Mouse (Mus musculus) ES-CJ7 (cell line): ENCODE measurements around the gene Tal1.

Experiments used
- DNase-seq: peaks from one replicate; pipeline ENCODE4 v3.0.0; 2011; ENCODE audit warnings: low read depth, low spot score

Tal1 gene

DNA sequence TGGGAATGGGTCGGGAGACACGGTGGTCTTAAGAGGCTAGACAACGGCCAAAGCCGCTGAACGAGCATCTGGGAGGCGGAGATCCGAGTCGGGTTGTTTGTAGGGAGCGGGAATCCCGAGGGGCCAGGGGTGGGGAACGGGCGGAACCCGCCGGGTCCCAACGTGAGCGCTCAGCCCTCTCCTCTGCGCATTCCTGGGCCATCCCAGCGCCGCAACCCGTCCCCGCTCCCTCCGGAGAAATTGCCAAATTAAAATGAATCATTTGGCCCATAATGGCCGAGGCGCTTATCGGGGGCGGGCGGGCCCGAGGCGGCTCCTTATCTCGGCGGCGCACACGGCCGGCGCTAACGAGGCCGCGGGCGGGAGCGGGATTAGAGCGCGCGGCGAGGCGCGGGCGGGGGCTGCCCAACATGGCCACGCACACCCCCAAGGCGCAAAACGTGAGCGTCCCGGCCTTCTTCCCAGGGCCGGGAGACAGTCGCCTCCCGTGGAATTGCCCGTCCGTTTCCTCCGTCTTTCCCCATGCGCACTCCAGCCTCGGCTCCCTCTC lies at the start of gene Tal1:
Gene Tal1 (plus strand): TSS at position 56 of the 550 bp plus-strand sequence.
- DNase-seq: peak; percentile 56

DNA sequence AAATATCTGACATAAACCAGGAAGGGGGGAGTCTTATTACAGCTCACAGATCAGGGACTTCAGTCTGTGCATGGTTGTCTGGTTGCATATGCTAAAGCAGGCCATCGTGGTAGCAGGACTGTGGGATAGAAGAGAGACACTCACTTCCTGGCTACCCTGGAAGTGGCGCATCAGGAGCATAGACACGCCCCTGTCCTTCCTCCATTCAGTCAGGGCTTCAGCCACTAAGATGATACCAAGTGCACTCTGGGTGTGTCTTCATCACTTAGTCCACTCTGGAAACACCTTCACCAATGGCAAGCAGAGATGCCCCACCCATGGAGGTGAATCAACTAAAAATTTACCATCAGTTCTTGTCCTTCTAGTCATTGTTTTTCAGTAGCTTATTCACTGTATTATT lies 42.0 kb upstream of the Tal1 start:
- peak; percentile 53 for DNase-seq

DNA sequence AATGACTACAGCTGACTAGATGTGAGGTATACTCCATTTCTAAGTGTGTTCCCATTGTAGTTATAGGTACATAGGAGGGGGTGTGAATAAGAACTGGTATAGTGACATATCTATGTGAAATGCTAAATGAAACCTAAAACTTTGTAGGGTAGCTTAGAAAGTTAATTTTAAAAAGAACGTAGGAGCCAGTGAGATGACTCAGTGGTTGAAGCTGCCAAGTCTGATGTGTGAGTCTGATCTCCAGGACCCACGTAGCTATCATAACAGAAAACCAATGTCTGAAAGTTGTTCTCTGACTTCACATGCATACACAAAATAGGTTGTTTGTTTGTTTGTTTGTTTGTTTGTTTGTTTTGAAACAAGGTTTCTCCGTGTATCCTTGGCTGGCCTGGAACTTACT lies 36.2 kb upstream of the Tal1 start:
- DNase-seq: no peak

DNA sequence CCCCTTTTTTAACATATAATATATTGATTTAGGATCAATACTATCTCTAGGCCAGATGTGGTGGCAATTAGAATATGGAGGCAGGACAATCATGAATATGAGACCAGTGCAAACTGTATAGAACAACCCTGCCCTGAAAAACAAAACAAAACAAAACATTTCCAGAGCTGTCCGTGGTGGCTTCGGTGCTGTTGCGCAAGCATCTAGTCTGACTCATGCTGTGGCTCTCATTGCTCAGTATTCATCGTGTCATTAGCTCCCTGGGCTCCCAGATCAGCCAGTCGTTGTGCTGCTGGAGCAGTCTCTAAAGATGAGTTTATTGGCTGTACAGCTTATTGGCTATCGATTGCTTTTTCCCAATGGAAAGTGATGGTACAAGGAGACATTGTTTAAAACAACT lies 21.2 kb upstream of the Tal1 start:
- DNase-seq: no peak

DNA sequence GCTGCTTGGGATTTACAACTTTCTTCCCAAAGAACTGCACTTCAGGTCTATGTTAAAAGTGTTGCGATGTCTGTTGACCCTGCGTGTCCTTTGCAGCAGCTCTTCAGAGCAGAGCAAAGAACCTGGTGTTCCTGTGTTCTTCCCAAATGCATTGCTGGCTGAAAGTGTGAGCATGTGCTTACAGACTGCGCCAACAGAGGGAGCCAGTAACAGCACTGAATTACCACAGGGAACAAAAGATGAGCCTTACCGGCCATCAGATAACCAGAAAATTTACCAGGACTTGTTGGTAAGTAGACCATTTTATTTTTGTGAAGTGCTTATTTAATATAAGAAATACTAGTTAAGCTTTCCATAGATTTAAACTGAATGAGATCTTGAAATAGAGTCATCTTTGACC lies 18.0 kb upstream of the Tal1 start:
- peak; percentile 76 for DNase-seq

DNA sequence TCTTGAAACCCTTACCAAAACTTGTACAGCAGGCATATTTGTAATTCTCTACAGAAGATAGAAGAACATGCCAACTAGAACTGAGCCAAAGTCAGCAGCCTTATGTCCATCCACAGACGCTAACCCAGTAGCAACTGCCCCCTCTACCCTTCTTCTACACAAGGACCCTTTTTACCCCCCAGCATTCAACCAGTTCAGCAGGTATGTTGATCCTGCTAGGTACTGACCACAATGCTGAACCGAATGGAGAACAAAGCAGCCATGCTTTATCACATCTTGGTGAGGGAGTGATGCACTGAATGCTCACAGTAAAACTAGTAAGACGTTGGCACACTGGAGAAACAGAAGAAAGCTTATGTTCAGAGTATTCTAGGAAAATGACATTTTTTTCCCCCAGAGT lies 10.6 kb upstream of the Tal1 start:
- no peak for DNase-seq

DNA sequence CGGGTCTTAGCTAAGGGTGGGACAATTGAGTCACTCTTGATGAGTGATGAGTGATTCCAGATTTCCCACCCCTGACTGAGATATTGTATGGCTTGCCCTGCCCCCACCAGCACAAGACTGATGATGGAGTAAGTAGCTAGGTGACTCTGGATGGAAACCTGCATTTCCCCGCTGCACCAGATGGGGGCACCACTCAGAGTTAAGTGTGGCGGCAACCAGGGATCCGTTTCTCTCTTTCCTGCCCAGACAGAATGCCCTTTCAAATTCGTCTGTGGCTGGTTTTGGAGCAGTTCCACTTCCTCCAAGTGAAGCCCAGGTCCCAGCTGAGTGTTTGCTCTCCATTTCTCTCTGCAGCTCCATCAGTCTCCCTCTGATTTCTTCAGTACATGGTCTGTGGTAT lies 8.5 kb upstream of the Tal1 start:
- DNase-seq: peak; percentile 80

DNA sequence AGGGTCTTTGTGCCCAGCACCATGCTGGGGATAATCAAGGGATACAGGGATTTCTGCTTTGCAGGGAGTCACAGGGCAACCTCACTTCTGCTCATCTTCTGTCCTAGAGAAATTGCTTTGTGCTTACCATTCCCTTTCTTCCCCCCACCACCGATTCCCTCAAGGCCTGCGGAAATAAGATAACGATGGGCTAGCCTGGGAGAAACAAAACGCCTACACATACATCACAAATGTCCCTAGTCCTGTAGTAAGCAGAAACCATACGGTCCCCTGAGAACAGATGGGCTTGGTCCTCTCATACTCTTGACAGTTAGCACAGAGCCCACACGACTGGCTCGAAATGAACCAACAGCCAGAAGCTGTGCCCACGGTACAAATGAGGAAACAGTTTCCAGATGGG lies 8.0 kb upstream of the Tal1 start:
- no peak for DNase-seq

DNA sequence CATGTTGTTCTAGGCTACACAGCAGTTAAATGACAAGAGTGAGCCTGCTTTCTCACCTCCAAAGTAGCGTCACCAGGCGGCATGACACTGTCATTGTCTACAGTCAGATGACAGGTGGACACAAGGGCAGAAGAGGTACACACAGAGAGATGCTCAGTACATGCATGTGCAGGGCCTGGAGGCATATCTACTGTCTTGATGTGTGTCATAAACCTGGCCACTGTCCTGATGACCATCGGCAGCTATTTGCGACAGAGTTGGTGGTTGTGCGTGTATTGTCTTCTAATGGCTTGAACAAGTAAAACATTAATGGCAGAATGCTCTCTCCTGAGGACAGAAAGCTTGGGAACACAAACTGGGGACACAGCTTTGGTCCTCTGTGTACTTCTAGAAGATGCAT lies 5.0 kb upstream of the Tal1 start:
- DNase-seq: no peak

DNA sequence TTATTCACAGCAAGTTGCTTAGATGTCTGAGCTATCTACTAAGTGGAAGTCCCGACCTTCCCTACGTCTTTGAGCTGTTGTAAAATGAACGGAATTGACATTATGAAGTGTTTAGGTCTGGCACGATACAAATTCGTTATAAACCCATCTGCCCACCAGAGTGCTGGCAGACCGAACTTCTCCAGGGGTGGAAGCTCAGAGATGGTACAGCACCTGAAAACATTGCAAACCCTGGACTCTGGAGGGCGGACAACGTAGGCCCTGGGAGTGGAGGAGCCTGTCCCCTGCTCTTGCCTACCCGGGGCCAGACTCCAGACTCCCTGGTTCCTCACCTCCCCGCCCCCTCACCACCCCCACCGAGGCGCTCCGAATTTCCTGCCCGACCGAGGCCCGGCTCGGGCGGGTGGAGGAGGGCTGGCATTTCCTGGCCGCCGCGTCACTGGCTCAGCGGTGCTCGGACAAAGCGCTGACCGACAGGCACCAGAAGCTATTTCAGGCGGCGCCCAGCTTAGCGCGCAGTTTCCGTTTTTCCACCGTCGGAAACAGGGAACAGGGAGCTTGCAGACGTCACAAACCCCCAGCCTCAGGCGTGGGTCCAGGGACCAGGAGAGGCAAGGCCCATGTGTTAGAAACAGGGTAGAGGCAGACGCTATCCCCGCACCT lies 3.8 kb upstream of the Tal1 start:
- DNase-seq: peak; percentile 19

DNA sequence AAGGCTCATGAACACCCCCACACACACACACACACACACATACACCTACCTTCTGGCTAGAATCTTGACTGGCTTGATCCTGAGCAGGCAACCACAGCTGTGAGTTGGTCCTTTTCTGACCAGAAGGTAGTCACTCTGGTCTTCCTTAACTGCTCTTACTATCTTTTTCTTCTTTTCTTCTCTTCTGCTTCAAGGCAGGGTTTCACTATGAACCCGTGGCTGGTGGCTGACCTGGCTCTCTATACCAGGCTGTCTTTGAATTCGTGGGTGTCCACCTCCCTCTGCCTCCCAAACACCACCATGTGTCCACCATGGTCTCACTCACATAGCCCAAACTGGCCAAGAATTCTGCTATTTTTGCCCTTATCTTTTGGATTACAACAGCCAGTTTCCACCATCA lies 1.2 kb upstream of the Tal1 start:
- DNase-seq: no peak

DNA sequence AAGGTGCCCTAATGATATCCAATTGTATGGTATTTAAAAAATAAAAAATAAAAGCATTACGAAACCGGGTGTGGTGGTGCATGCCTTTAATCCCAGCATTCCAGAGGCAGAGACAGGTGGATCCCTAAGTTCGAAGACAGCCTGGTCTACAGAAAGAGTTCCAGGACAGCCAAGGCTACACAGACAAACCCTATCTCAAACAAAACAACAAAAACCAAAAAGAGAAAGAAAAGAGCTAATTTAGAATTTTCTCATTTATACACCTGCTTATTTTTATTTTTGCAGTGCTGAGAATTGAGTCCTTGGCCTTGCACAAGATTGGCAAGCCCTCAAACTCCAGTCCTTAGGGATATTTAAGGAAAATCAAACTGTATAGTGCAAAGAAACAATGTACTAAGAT lies 535 bp upstream of the Tal1 start:
- DNase-seq: no peak

DNA sequence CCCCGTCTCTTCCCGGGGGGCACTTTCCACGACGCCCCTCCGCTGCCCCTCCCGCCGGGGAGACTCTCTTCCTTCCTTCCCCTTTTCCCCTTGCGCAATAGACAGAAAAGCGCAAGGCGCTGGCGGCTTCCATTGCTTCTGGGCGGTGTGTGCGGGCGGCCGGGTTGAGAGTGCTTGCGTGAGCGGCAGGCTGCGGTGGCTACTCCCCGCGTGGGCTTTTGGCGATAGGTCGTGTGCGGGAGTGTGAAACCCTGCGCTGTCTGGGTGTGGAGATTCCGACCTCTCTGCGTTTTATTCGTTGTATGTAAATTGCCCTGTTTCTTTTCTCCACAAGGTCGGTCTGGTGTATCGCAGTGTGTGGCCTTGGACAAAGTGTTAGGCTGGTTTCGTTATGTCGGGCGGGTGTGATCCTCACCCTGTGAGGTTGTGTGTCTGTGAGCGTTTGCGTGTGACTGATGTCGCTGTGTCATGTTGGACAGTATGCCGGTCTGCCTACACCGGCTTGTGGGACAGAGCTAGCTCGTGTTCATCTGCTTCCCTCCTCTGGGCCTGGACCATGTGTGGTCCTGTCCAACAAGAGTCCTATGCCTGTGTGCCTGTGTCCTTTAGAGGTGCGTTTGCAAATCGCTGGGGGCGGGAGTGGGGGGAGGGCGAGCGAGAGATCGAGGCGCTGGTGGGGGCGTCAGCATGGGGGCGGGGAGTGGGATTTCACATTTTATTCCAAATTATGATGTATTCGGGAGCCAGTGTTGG lies 871 bp downstream of the Tal1 start:
- peak; percentile 64 for DNase-seq

DNA sequence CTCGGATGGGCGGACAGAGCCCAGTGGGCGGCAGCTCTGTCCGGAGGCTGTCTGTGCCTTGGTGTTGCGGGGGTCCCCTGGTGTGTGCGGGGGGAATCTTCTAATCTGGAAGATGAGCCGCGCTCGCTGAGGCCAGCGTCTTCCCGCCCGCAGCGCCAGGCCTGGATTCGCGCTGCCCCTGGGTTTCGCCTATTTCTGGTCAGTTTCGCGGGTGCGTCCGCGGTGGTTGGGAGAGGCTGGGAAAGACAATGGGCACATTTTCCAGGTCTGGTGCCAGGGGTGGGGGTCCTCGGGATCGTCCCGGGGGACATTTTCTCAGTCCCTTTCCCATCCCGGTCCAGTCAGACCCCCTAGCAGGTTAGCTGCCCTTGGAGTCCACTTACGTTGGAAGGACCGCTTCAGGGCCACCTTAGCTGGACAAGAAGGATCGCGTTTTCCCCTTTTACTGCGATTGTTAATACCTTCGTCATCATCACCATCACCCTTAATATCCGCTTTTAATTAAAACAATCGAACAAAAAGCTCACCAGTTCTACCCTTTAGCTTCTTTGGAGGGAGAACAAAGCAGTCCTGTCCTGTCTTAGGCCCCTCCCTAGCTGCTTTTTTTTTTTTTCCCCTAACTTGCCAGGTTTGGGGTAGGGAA lies 1.6 kb downstream of the Tal1 start:
- DNase-seq: no peak

DNA sequence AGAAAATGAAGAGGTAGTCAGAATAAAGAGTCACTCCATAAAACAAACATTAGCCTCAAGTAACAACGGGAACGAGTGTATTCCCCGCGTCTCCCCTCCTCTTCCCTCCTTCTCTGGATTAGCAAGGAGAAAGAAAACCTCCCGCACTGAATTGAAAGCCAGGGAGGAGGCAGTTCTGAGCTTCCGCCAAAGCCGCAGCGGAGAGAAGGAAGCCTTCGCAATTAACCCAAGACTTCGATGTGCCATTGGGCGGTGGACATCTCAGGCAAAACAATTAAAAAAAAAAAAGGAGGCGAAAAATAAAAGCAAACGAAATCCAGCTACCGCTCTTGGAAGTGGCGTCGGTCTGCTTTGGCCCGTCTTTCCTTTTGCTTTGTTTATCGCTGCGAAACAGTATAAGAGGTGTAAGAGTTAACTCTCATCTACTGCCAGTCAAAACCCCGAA lies 2.1 kb downstream of the Tal1 start:
- peak; percentile 23 for DNase-seq

DNA sequence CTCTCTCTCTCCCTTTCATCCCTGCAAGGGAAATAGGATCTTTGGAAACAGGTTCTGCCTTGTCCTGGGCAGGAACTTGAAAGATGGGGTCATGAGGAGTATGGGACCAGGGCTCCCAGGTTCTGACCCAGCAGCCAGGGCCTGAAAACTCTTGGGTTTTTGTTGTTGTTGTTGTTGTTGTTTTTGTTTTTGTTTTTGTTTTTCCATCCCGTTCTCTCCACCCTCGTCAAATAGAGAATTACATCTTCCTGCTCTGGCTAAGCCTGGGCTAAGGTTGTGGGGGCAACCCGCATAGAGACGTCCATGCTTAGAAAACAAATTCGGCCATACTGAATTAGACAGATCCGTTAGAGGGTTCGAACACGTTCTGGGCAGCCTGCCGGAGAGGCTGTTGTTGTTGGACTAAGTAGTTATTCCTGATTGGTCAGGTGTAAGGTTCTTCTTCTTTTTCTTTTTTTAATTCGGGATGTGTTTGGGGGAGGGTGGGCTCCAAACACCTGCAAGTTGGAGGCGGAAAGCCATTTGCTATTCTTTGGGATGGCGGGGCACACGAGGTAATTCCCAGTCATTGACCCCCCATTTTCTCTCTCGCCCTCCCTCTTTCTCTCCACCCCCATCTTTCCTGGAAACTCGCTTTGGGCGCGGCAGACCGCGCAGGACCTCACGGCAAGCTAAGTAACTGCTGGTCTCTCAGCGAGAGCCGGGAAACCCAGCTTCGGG lies 2.8 kb downstream of the Tal1 start:
- DNase-seq: peak; percentile 33

DNA sequence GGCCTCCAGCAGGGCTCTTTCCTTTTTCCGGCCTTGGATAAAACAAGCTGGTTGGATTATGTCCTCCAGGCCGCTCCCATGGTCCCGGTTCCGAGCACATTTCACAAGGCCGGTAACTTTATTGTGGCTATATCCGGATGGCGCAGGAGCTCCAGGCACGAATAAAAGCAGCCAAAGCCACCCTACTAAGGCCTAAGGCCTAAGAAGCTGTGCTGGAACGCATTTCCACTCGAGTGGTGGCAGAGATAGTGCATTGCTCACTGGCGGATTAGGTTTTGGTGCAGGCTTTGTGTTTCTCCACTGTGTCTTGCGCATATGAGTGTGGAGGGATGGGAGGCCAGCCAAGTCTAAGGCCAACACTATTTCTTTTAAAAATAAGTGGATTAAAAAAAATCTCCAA lies 3.6 kb downstream of the Tal1 start:
- DNase-seq: peak; percentile 73

DNA sequence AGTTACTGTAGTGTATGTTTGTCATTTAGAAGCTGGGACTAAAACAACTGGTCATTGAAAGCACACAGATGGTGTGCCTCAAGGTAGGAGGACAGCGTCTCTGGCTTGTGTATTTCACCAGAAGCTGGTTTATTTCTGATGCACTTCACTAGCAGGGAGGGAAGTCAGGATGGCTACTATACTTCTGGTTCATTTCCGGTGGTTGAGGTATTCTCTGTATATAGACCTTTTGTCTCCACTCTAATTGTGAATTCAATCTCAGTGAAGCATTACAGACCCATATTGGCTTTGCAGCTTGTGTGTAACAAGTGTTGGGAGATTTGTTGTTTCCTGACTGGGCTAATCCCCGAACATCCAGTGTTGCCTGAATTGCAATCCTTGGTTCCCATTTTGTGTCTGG lies 4.5 kb downstream of the Tal1 start:
- DNase-seq: no peak

DNA sequence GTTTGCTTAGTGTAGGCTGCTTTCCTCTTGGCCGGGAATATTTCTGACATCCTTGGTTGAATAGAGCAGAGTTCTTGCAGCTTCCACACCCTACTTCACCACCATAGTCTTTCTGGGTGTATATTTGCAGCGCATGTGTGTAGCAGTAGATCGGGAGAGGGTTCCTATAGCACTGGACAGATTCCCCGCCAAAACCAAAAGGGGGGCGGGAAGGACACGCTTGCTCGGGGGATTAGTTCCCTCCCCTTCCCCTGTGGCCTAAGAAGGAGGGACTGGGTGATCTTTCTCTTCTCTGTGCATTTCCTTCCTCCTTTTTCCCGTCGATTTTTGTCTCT lies 6.3 kb downstream of the Tal1 start:
- peak; percentile 9 for DNase-seq

DNA sequence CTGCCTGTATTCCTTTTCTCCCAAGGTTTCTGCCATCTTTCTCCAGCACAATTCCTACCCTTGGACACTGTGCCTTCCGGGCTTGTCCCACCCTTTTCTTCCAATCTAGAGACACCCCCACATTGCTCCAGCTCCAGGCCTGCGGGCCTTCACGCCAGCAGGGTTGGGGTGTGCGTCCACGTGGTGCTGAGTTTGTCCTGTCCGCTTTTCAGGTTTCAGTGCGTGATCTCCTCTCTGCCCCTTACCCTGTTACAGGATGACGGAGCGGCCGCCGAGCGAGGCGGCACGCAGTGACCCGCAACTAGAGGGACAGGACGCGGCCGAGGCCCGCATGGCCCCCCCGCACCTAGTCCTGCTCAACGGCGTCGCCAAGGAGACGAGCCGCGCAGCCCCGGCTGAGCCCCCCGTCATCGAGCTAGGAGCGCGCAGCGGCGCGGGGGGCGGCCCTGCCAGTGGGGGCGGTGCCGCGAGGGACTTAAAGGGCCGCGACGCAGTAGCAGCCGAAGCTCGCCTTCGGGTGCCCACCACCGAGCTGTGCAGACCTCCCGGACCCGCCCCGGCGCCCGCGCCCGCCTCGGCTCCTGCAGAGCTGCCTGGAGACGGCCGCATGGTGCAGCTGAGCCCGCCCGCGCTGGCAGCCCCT lies 6.8 kb downstream of the Tal1 start:
- peak; percentile 6 for DNase-seq

DNA sequence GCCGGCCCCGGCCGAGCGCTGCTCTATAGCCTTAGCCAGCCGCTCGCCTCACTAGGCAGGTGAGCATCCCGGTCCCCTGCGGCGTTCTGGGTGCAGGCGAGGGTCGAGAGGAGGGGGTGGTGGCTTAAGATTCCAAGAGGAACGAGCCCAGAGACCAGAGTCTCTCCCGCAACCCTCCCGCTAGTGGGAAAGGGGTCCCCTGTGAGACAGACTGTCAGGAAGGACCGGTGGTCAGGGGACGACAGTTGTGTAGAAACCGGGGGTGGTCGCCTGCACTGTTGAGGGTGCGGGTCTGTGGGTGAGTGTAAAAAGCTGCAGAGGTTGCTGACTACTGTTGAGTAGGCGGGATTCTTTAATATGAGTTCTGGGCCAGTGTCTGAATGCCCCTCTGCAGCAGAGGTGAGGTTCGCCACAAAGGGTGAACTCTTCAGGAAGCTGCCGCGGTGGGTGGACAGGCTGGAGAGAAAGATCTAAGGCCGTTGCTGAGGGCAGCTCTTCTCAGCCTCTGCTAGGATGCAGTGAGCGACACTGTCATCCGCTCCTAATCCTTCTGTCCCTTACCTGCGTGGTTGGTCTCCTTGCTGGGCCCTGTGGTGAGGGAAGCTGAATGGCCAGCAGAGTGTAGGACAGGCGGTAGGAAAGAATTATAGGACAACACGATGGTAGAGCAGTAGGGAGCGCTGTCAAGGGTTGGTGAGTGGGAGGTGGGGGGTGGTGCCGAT lies 7.5 kb downstream of the Tal1 start:
- DNase-seq: no peak
